Mouse (Mus musculus) small intestine, adult 2 months (tissue): ENCODE measurements around the gene 4930404N11Rik.

ENCODE experiments used
- CTCF ChIP-seq: fragments of 200-500 bp; IDR thresholded peaks from 2 replicates; pipeline ENCODE4 v1.5.1; 2012; ENCODE audit warnings: low read depth, mild to moderate bottlenecking, control low read depth, inconsistent platforms, low read length, moderate library complexity, mixed read lengths; ENCODE audit not compliant: insufficient replicate concordance, insufficient read length; ENCODE audit errors: extremely low read depth
- POLR2A ChIP-seq: fragments of 200-500 bp; IDR thresholded peaks from 2 replicates; pipeline ENCODE4 v1.6.1; 2012; ENCODE audit warnings: low read depth, mild to moderate bottlenecking, control low read depth, inconsistent platforms, low read length, moderate library complexity

DNA sequence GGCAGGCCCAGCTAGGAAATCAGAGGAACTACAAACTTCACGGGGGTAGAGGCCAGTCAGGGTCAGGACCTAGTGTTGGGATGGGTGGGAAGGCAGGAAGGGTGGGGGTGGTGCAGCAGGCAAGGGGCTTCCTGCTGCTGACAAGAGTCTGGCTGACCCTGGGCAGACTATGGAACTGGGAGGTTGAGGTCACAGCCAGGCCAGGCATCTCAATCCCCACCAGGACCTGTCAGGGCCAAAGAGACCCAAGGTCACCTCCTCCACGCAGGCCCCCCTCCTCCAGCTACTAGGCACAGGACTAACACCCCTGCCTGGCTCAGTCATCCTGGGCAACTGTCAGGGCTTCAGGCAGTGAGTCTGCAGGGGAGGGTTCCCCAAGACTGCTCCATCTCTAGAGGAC lies 37.7 kb downstream of the 4930404N11Rik start:
- TF ChIP-seq POLR2A (no peak), CTCF (no peak)
